ENCODE assay signal across 10 mouse cellular contexts in genomic region chr2:125900797-125901410, GRCm38 (mm10). TPM values are rescaled to one million over a fixed set of nuclear protein-coding genes. Genes with fewer than 3 reads are reported as not detected.
DNase-seq lines count a peak whose midpoint lies in the region; ATAC-seq and TF ChIP-seq lines count a peak whose summit lies in the region.
"Had no signal": no experiment of that assay in that cellular context is flagged by ENCODE, and none has a peak within 500 bp of the region (broad histone marks: within the 10 kb centered on the region; RNA-seq: fewer than 3 reads in every experiment).

No protein-coding gene starts in this region.

- DNase-seq in heart, adult 2 months = no peak
- DNase-seq in G1E (ENCODE audit: low spot score) = peak; percentile 43
- no peak for DNase-seq in frontal cortex, postnatal 25 days (ENCODE audit: low spot score in 2 of 2)
- no peak for DNase-seq in thymus, postnatal 14 days
- DNase-seq: kidney, postnatal 36 days; spleen, adult 18-20 months had no signal

- H3K4me3 ChIP-seq in heart, embryonic 12.5 days = no peak overlapping the region
- no peak overlapping the region for H3K4me3 ChIP-seq in heart, adult 2 months
- no peak overlapping the region; the same call in 1 of the 2 replicates for H3K4me3 ChIP-seq in G1E (ENCODE audit: low read depth, low read length)
- peak overlapping the region; percentile 28 for H3K4me3 ChIP-seq in erythroblast, embryonic 14.5 days (replicated peaks)
- H3K4me3 ChIP-seq: forebrain, embryonic 10.5 days had no signal

- TF ChIP-seq POLR2A in heart, adult 2 months (IDR thresholded peaks at IDR 0.05; ENCODE audit: insufficient read depth, low read depth, low read length) = no peak

- H3K4me2 ChIP-seq in heart, embryonic 12.5 days = no peak overlapping the region

- TF ChIP-seq EP300 in heart, adult 2 months (IDR thresholded peaks at IDR 0.05; ENCODE audit: insufficient read depth, low read depth, low read length) = no peak

- peak overlapping the region; percentile 65 for H3K27ac ChIP-seq in heart, embryonic 12.5 days (ENCODE audit: poor library complexity, severe bottlenecking)
- no peak overlapping the region for H3K27ac ChIP-seq in heart, adult 2 months
- H3K27ac ChIP-seq: forebrain, embryonic 10.5 days had no signal

- H3K4me1 ChIP-seq in heart, embryonic 12.5 days (replicated peaks) = peaks cover 13% of the 10 kb centered on the region
- H3K4me1 ChIP-seq in heart, adult 2 months (ENCODE audit: control insufficient read depth, insufficient read depth, low read length) = no peaks in the 10 kb centered on the region
- H3K4me1 ChIP-seq in G1E (ENCODE audit: insufficient read depth, low read depth, low read length) = peaks cover 25% of the 10 kb centered on the region
- peaks cover 27% of the 10 kb centered on the region for H3K4me1 ChIP-seq in erythroblast, embryonic 14.5 days (ENCODE audit: control insufficient read depth)
- H3K4me1 ChIP-seq: forebrain, embryonic 10.5 days had no signal

- no peak overlapping the region for H3K9ac ChIP-seq in heart, embryonic 12.5 days
- no peak overlapping the region for H3K9ac ChIP-seq in heart, adult 2 months (ENCODE audit: low read depth, low read length)

- TF ChIP-seq CTCF in heart, adult 2 months (IDR thresholded peaks at IDR 0.05) = no peak
- no peak for TF ChIP-seq CTCF in G1E (IDR thresholded peaks at IDR 0.05; ENCODE audit: low read depth, low read length)

- peak; percentile 98 for ATAC-seq in heart, embryonic 12.5 days (ENCODE audit: insufficient number of reproducible peaks, low FRiP score)
- peak; percentile 91 for ATAC-seq in G1E (ENCODE audit: extremely low read depth, insufficient number of reproducible peaks, low FRiP score, poor library complexity, severe bottlenecking)
- peak; percentile 95 for ATAC-seq in megakaryocyte progenitor cell, adult 5-6 weeks (replicated peaks; ENCODE audit: poor library complexity)

- intact Hi-C loops in heart, adult 2 months (cut with DNase I) = no loop called here

- H3K27me3 ChIP-seq in heart, embryonic 12.5 days (replicated peaks) = no peaks in the 10 kb centered on the region
- H3K27me3 ChIP-seq in heart, adult 2 months (ENCODE audit: control insufficient read depth, insufficient read depth, low read length) = no peaks in the 10 kb centered on the region
- no peaks in the 10 kb centered on the region for H3K27me3 ChIP-seq in G1E (ENCODE audit: insufficient read depth, low read length)
- H3K27me3 ChIP-seq in erythroblast, embryonic 14.5 days (ENCODE audit: control insufficient read depth) = no peaks in the 10 kb centered on the region

- no peaks in the 10 kb centered on the region for H3K79me2 ChIP-seq in heart, adult 2 months (replicated peaks; ENCODE audit: control insufficient read depth, insufficient read depth, low read length)

- no peaks in the 10 kb centered on the region for H3K9me3 ChIP-seq in heart, embryonic 12.5 days (replicated peaks)
- no peaks in the 10 kb centered on the region for H3K9me3 ChIP-seq in G1E (replicated peaks)
- H3K9me3 ChIP-seq in erythroblast, embryonic 14.5 days (ENCODE audit: control insufficient read depth, low read length) = no peaks in the 10 kb centered on the region
- H3K9me3 ChIP-seq: forebrain, embryonic 10.5 days had no signal

- WGBS in heart, embryonic 12.5 days = 42% methylated on average over 6 of the region's 6 CpGs
- 57% methylated on average over 6 of the region's 6 CpGs for WGBS in heart, adult 2 months

- peaks cover 6% of the 10 kb centered on the region; the same call in 1 of the 2 replicates for H3K36me3 ChIP-seq in heart, embryonic 12.5 days
- H3K36me3 ChIP-seq in heart, adult 2 months (ENCODE audit: control insufficient read depth, insufficient read depth, low read length) = no peaks in the 10 kb centered on the region
- H3K36me3 ChIP-seq in G1E (replicated peaks) = peaks cover 51% of the 10 kb centered on the region
- no peaks in the 10 kb centered on the region for H3K36me3 ChIP-seq in erythroblast, embryonic 14.5 days (ENCODE audit: control insufficient read depth)
- H3K36me3 ChIP-seq: forebrain, embryonic 10.5 days had no signal

RNA-seq across cellular contexts. Expression of gene Cops2, which starts 42.0 kb away (rescaled TPM):
- 74.3 and 75.7 TPM in 2 replicates for polyA plus RNA-seq in heart, embryonic 12.5 days (2016; fragmentation: Nextera tagmentation; extraction: Ambion mirVana)
- total RNA-seq in heart, adult 2 months (2021) = 10 to 100 TPM; 83.9 to 85.4 TPM
- polyA plus RNA-seq in heart, adult 2 months (2012; rRNA removed) = 10.3 and 29.0 TPM in 2 replicates
- total RNA-seq in G1E (2014; fragmentation: Nextera tagmentation) (163 and 170 TPM in 2 replicates), G1E (2017) (162 and 277 TPM in 2 replicates)
- 4.4 and 6.2 TPM in 2 replicates for polyA plus RNA-seq in G1E (2012)
- 0.33 and 0.59 TPM in 2 replicates for polyA plus RNA-seq in erythroblast, embryonic 14.5 days (2012)
- 111 and 131 TPM in 2 replicates for total RNA-seq in megakaryocyte progenitor cell, adult 5-6 weeks (2015)
- total RNA-seq in megakaryocyte progenitor cell, adult 5-6 weeks (2017) = 172 and 218 TPM in 2 replicates

RNA-seq across cellular contexts. Expression of gene Galk2, which starts 42.0 kb away (rescaled TPM):
- 34.2 and 35.0 TPM in 2 replicates for polyA plus RNA-seq in heart, embryonic 12.5 days (2016; fragmentation: Nextera tagmentation; extraction: Ambion mirVana)
- 10 to 100 TPM; 10.1 TPM for total RNA-seq in heart, adult 2 months (2021)
- polyA plus RNA-seq in heart, adult 2 months (2012; rRNA removed) = 8.9 and 10.6 TPM in 2 replicates
- total RNA-seq in G1E (2014; fragmentation: Nextera tagmentation) (21.3 and 27.3 TPM in 2 replicates), G1E (2017) (65.0 and 75.0 TPM in 2 replicates)
- 1.6 and 3.1 TPM in 2 replicates for polyA plus RNA-seq in G1E (2012)
- 0.04 and 0.05 TPM in 2 replicates for polyA plus RNA-seq in erythroblast, embryonic 14.5 days (2012)
- total RNA-seq in megakaryocyte progenitor cell, adult 5-6 weeks (2015) = 24.3 and 24.6 TPM in 2 replicates
- 44.9 and 63.8 TPM in 2 replicates for total RNA-seq in megakaryocyte progenitor cell, adult 5-6 weeks (2017)
